Mouse (Mus musculus) mouse trophoblast stem cell (cell line): Measurements from ENCODE around the gene Ost4.

Source experiments
- in situ Hi-C, 2 experiments: fragments of 300-500 bp; cut with MseI, MboI; formaldehyde crosslinking; loops; 2 replicates in 1 of 2; 3 replicates in 1 of 2; pipeline ENCODE4 v1.15.1; 2025

Gene Ost4

DNA sequence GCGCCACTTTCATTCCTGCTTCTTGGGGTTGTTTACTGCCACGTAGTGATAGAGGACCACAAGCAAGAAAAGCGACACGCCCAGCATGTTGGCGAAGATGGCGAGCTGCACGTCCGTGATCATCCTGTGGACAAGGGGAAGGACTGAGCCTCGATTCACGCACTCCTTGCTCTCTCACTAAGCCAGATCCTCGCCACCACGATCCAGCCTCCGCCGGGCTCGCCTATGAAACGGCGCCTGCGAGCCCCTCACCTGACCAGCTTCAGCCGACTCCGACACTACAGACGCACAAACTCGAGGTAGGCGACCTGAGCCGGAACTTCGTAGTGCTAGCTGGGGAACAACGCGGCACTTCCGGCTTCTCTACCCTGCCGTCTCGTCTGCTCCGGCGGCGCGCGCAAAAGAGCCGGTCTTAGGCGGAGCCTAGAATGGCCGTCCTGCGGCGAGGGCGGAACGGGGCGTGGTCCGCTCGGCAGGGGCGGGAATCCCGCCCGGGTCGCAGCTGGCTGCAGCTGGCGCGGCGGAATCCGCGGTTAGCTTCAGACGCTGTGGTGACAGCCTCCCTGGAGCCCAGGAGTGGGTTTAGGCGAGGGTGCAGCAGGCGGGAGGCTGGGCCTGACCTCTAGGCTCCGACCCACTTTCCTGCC, at the start of gene Ost4:
Gene Ost4, minus strand, starts transcription at position 376 of the 647 bp plus-strand sequence.
- in situ Hi-C loops: no loop called here

DNA sequence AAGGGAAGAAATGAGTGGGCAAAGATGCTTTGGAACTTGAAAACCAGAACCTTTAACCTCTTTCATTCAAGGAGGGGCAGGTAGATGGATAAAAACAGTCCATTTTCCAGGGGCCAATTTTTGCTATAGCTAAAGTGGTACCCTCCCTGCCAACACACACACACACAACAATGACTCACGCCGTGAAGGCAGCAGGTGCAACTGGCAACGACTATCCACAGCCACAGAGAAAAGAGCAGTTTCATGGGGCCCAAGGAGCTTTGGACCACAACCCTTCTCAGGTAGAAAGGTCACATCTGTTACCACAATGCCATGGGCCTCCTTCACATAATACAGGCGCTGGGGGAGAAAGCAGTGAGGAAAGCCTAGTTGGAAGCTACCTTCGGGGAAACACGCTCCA, 48.2 kb upstream of the Ost4 start:
- in situ Hi-C loops: no loop called here

DNA sequence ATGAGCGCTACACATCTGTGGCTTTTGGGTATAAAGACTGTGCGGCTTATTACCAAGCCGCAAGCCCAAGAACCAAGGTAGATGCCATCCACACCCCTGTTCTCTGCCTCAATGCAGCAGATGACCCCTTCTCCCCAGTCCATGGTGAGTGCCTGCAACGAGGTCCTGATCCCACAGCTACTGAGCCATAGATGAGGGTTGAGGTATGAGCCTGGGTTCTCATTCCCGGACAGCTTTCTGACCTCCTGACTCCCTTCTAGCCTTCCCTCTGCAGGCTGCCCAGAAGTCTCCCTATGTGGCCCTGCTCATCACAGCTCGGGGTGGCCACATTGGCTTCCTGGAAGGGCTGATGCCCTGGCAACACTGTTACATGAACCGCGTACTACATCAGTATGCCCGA, 47.0 kb upstream of the Ost4 start:
- in situ Hi-C loops: no loop called here

DNA sequence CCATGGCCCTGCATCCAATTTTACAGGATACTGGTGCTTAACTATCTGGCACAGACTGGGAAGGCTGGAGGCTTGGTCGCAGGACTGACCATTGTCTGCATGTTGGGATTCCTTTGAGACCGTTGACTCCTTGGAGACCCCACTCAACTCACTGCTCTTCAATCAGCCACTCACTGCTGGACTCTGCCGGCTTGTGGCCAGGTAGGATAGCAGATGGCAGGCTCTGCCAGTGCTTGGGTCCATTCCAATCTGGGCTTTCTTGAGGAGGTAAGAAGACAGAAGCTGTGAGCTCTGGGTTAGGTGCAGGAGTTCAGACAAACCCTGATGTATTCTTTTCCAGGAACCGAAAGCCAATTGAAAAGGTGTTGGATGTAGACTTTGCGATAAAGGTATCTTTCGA, 46.5 kb upstream of the Ost4 start:
- in situ Hi-C loops: no loop called here

DNA sequence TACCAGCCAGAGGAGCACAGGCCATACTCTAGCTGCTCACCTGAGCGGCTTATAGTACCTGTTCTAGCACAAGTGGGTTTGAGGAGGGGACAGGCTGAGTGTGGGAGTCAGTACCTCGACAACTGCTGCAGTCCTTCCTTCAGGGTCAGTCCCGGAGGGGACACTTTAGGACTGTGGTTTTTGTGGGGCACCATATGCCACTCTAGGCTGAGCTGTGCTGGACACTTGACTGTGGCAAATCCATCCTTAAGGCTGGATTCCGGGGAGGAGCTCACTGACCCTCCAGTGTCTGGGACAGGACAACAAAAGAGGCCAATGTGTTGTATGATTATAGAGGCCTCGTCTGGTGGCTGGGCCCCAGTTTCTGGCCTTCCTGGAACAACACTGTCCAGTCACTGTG, 45.0 kb upstream of the Ost4 start:
- in situ Hi-C loops: no loop called here

DNA sequence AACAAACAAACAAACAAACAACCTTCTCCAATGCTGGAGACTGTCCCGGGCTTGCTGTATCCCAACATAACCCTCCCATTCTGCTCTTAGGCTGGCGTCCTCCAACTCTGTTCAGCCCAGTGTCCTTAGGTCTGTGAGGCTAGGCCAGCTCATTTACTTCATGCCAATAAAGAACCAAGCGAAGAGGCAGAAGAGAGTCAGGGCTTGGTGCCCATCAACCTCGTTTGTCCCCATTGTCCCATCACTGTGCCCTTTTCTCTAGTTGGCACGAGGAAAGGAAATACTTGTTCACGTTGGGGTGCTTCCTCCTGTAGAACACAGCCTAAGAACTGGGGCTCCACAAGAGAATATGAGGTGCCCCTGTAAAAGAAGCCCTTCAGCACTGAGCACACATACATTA, 44.1 kb upstream of the Ost4 start:
- in situ Hi-C loops: no loop called here

DNA sequence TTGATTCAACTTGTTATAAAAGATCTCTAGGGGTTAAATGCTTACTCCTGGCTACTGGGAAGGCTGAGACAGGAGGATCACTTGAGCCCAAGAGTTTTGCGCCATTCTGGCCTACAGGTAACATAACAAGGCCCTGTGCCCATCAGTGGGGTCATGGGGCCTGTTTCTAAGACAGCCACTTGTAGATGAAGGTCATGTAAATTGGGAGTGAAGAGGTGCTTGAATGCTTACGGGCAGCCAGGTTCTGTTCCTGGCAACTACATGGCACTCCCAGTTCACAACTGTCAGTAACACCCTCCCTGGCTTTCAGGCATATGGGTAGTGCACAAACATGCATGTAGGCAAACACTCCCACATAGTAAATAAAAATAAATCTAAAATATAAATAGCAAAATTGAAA, 43.3 kb upstream of the Ost4 start:
- in situ Hi-C loops: no loop called here

DNA sequence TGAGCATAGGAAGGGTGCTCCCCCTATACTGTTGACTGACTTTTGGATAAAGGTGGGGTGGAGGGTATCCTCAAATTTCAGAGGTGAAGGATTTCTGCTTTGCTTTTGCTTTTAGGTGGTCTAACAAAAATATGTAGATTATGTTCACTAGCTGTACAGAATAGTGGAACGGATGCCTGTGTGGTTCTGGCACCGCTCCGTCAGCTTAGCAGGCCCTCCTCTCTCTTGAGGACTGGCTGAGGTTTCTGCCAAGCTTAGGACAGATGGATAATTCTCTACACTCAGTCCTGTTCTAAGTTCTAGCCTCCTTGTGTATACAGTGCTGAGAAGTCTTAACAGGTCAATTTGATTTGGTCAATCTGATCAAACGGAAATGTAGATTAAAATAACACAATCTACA, 42.9 kb upstream of the Ost4 start:
- in situ Hi-C loops: no loop called here

DNA sequence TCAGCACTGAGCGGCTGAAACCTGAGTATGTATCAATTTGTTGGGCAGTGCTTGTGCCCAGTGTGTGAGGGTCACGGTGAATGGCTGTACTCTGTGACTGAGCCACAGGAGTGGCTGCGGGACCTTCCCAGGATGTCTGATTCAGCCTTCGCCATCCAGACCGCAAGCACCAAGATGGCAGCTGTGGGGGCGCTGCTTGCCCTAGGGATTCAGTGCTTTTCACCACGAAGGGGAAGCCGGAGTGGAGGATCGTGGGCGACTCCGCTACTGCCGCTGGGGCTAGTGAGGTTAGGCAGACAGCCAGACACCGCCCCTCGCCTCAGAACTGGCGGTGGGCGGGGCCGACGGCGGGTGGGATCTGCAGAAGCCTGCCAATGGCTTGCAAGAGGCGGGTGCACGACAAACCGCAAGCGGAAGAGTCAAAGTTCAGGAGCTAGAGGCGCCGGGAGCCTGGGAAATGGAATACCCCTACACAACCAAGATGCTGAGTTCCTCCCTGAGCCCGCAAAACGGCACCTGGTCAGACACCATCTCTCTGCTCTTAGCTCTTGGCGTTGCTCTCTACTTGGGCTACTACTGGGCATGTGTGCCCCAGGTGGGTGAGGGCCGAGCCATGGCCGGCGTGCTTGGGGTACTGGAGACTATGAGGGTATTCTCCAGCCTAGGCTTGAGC, 42.2 kb upstream of the Ost4 start:
- in situ Hi-C loops: no loop called here

DNA sequence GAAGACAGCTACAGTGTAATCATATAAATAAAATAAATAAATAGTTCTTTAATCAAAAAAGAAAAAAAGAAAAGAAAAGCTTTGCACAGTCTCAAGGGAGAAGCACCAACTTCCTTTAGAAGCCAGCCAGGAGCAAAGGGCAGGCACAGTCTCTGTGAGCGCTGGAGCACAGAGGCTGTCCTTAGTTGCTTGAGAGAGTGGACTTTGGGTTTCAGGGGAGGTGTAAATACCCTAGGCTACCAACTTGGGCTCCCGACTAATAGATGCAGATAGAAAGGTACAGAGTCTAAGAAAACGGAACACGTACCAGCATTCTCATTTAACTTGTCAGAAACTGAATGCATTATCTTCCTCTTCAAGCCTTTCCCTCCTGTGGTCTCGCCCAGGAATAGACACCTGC, 41.0 kb upstream of the Ost4 start:
- in situ Hi-C loops: no loop called here

DNA sequence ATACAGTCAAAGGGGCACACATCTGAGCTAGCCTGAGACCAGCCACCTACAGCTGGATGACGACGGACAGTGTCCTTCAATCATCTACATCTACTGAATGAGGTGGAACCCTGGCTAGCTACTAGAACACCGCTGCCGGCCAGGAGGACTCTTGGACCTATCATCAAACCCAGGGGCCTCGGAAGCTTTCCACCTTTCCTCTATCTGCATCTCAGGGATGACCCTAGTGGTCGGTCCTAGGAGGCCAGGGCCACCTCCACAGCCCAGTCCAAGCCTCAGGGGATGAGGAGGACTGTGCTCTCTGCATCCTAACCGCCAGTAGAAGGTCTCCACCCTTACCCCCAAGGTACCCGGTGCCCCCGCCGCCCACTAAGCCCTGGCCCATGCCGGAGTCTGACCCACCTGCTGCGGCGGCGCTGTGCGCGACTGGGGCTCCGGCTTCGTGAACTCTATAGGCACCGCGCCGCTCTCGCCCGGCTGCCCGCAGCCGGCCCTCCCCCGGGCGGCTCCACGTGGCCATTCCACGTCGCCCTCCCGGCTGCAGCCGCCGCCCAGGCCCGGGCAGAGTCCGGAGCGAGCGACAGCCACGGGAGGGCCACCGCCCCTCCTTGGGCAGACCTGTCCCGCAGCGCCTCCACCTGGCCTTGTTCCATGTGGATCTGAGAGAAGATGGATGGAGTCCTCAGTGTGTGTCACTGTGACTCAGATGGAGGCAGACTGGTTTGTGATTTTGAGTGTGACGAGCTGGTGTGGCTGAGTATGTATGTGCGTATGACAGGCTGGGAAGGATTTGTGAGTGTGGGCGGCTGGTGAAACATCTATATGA, 37.6 kb upstream of the Ost4 start, which contains the start of gene Cgref1:
Gene Cgref1, minus strand, starts transcription at position 636 of the 826 bp plus-strand sequence.
- in situ Hi-C loops: no loop called here

DNA sequence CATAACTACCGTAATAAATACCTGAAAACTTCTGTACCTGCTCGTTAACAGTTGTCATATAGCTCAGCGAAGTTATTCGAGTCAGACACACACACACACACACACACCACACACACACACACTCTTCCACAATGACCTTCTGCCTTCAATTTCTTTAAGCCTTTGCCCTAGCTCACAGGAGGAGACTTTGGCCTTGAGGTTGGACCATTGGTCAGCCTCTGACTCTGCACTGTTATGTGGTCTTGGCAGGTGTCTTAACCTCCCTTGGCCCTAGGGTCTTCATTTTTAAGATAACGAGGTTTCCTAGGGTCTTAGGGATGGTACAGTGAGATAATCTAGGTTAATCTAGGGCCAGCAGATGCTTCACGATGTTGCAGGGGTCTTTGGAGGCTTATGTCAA, 36.8 kb upstream of the Ost4 start:
- in situ Hi-C loops: no loop called here

DNA sequence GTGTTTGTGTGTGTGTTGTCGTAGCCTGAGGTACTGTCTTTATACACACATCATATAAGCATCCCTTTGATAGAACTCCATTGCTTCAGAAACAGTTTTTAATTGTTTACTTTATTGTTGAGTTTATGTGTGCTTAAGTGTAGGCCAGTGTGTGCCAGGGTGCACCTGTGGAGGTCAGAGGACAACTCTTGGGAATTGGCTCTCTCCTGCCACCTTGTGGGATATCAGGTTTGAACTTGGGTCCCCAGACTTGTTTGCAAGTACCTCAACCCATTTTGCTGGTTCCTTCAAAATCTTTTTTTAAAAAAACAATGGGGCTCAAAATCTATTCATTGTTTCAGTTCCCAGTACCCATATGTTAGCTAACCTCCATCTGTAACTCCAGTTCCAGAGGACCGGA, 35.4 kb upstream of the Ost4 start:
- in situ Hi-C loops: no loop called here

DNA sequence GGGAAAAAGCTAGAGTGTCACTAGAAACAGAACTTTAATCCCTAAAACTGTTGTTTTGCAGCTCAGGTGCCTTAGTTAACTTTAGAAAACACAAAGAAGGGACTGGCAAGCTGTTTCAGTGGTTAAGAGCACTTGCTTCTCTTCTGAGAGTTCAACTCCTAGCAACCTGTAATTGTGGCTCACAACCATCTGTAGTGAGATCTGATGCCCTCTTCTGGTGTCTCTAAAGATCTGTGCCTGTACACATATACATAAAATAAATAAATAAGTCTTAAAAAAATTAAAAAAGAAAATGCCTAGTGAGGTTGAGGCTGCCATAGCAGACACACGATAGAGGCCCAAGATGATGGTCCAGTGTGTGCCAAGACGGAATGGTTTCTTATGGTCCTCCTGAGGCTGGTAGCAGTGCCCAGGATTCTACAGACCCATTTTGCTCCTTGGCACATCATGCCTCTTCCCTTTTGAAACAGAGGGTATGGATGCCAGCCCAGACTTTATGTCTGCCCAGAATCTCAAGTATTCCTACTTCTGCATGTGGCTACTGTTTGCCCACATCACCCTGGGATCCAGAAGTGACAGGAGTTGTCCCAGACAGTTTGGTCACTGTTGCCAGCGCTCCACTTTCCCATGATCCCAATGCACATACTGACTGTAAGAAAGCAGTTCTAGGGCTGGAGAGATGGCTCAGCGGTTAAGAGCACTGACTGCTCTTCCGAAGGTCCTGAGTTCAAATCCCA, 27.3 kb upstream of the Ost4 start:
- in situ Hi-C loops: no loop called here

DNA sequence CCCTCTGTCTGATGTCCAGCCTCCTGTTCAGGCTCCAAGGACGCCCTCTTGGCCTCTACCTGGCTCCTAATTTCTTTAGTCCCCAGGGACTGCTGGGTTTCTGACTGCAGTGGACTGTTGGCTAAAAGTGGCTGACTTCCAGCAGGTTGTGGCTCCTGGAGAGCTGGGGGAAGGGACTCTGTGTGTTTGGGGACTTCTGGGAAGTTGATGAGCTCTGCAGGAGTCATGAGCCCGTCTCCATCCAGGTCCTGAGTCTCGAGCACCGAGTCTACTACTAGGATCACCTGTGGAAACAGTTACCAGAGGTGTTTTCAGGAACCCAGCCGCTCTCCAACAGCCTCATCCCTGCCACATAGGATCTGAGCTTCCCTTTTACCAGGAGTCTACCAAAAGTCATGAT, 26.1 kb upstream of the Ost4 start:
- in situ Hi-C loops: no loop called here

DNA sequence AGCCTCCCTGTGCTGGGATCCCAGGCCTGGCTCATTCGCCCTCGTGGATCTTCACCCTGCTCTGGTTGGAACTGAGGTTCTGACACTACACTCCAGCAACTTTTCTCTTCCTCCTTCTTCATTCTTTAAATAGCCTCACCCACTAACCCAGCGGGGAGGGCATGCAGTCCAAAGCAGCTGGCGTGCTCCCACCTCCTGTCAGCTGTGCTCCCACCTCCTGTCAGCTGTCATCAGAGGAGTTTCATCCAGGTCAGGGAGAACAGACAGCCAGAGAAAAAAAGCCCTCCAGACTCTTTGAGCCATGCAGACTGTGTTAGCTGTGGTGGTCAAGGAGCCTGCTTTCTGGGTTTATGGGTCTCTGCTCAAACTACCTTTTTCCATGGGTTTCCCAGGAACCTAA, 23.8 kb upstream of the Ost4 start:
- in situ Hi-C loops: no loop called here

DNA sequence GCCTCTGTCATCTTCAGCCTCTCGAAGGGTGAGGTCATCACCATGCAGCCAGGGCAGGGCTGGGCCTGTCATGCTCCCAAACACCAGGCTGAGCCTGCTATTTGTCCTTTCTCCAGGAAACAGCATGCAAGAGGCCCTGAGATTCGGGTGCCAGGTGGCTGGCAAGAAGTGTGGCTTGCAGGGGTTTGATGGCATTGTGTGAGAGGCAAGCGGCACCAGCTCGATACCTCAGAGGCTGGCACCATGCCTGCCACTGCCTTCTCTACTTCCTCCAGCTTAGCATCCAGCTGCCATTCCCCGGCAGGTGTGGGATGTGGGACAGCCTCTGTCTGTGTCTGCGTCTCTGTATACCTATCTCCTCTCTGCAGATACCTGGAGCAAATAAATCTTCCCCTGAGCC, 23.3 kb upstream of the Ost4 start:
- in situ Hi-C loops: no loop called here

DNA sequence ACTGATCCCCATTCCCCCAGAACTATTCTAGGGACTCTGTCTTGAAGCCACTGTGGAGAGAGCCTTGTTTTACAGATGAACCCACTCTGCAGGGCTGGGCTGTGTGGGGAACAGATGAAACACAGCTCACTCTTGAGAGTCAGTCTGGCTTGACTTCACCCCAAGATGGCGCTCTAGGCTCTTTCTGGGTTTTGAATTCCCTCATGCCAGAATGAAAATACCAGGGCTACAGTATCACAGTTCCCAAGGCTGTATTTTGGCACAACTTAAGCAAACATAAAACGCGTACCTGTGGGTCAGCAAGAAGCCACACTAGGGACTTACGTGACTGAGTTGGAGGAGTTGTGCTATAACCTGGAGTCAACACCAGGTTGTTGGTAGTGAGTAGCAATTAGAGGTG, 22.5 kb upstream of the Ost4 start:
- in situ Hi-C loops: no loop called here

DNA sequence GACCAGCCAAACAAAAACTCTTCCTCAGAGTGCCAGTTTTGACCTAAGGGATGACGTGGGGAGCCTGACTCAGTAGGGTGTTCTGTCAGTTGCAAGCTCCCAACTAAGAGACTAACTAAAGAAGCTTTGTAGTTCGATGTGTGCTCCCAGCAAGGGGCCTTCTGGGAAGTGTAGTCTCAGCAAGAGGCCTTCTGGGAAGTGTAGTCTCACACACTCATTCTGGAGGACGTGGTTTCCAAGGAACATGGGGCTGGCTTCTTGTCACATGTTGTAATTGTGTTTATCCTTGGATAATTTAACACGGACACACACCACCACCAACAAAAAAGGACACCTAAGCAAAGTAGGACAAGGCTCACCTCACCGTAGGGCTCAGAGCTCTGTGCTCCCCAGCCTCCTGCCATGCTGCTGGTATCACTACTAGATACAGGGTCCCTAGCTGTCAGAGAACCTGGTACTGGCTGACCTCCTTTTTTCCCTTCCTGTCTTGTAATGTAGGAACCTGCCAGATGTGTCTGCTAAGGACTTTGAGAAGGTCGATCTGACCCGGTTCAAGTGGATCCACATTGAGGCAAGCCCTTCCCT, 20.4 kb upstream of the Ost4 start:
- in situ Hi-C loops: no loop called here

DNA sequence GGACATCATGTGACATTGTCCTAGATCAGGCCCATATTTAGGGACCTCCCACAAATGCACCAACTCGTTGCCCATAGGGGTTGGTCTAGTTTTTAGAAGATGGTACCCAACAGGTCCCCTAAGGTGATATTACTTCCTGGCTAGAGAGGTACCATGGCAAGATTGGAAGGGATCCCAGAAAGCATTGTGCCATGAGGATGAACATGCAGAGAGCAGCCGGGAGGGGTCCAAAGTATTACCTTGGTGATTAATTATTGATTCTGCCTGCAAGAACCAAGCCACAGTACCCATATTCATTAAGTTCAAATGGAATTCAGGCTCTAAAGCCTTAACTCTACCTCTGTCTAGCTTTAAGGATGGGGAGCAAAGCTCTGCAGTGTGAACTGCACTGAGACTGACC, 18.5 kb upstream of the Ost4 start:
- in situ Hi-C loops: no loop called here

DNA sequence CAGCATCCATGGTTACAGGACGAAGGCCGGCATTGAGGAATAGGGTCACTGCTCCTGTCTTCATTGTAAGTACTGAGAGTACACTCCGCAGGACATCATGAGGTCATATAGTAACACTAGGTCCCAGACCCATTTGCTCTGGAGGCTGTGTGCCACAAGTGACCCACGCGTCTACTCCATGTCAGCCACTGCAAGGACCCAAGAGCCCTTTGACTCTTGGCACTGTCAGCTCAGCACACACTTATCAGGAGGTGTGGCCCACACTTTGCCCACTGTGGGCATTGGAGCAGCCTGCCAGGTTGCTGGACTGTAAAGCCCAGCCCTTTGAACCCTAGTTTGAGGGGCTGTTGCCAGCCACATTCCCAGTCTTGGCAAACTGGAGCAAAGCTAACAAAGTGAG, 17.6 kb upstream of the Ost4 start:
- in situ Hi-C loops: no loop called here

DNA sequence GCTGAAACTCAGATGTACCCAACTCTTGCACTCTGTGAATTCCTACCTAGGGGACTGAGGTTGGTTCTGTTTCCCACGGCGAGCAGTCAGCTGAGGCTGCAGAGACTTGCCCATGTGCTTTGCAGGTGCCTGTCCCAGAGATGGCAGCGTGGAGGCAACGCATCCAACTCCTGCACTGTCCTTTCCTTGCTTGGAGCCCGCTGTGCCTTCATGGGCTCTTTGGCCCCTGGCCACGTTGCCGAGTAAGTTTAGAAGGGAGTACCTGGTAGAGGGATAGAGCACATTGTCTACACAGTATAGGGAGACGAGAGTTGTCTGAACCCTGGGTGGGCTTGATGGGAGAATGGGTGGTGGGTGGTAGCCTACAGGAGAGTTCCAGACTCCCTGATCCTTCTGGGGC, 17.0 kb upstream of the Ost4 start:
- in situ Hi-C loops: no loop called here
